Mouse (Mus musculus) frontal cortex, postnatal 10 days (tissue): Measurements from ENCODE around the gene Higd1c.
"Not testable (repeated sequence)": the region's sequence is repeated elsewhere in the genome, so short reads cannot be mapped to it uniquely, and the experiment has no call there.

Experiments used
- DNase-seq, 2 experiments: peaks; one replicate each; pipeline ENCODE4 v3.0.0; 2022; ENCODE audit warnings: low spot score in 2 of 2, mixed read lengths in 1 of 2

Higd1c gene

DNA sequence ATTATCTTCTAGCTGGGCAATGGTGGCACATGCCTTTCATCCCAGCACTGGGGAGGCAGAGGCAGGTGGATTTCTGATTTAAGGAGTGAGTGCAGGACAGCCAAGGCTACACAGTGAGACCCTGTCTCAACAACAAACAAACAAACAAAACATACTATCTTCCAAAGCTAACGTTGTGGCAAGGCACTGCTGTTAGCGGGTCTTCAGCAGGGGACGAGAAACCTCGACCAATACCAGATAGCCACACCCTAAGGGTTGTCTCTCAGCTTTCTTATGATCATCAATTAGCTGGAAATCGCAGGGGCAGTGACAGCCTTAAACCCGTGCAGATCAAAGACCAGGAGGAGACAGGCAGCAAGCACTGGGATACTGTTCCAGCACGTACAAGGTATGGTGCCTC is at the start of gene Higd1c:
Gene Higd1c (plus strand): TSS at position 301 of the 400 bp plus-strand sequence.
- no peak for DNase-seq

DNA sequence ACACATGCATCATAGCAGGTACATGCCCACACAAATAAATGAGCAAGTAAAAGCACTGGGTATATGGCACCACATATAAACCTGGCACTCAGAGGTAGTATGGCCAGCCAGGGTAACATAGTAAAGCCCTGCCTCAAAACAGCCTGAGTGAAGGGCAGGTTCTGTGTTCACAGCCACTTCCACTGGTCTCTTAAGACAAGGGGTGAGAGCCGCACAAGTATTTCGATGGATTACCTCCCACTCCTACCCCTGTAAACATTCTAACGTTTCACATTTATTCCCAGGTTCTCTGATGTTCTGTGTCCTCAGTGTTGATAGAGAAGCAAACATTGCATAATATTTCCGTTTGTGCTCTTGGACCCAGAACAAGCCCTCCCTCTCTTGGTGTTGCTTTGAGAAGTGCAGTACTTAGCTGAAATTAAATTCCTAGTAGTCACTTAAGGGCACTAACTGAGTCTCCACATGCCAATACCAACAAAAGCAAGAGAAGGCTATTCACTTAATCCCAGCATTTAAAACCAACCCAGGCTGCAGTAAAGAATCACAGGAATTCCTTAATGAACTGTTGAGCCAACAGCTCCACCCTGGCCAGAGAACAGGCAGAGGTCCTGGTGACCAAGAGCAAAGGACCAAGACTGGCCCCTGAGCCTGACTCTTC is 46.2 kb upstream of the Higd1c start:
- not testable (repeated sequence) for DNase-seq

- no peak for DNase-seq
Observed at GRCm38 (mm10) chr15:100319884-100320283, 44.5 kb upstream of the Higd1c start.

- DNase-seq: no peak
Observed at GRCm38 (mm10) chr15:100320295-100320905, 43.9 kb upstream of the Higd1c start.

DNA sequence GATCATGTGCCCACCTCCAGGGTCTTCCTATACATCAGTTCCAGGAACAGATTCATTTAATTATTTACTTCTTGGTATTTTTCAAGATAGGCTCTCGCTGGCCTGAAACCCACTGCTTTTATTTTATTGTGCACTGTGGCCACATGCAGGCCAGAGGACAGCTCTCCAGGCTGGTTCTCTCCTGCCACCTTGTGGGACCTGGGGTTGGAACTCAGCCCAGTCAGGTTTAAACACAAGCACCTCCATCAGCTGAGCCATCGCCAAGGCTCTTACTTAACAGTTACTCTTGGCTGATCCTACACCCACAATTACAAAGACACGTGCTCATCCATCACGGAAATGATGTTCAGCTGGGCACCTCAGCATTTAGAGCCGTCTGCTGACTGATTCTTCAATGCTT is 43.2 kb upstream of the Higd1c start:
- DNase-seq: no peak

DNA sequence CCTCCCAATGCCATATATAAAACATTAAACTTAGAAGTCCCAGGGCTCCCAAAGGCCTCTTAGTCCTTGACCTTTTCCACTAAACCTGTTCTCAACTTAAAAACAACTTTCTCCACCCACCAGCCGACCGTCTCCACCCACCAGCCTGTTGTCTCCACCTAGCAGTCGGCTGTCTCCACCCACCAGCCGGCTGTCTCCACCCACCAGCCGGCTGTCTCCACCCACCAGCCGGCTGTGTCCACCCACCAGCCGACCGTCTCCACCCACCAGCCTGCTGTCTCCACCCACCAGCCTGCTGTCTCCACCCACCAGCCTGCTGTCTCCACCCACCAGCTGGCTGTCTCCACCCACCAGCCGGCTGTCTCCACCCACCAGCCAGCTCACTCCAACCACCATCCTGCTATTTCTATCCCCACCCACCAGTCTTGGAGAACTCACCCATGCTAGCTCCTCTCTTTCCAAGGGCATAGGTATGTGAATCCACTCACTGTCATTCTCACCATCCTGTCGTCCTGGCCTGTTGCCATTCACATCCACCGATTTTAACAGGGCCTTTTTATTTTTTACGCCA is 40.2 kb upstream of the Higd1c start:
- DNase-seq: peak in 1 of 2 experiments; percentile 24

DNA sequence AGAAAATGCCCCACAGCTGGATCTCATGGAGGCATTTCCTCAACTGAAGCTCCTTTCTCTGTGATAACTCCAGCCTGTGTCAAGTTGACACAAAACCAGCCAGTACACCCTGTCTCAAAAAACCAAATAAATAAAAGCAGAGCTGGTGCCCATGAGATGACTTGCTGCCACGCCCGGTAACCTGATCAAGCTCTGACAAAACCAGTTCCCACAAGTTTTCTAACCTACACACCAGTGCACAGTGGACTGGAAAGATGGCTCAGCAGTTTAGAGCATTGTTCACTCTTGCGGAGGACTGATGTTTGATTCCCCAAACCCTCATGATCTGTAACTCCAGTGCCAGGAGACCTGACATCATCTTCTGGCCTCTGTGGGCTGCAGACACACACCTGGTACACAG is 39.1 kb upstream of the Higd1c start:
- DNase-seq: no peak

DNA sequence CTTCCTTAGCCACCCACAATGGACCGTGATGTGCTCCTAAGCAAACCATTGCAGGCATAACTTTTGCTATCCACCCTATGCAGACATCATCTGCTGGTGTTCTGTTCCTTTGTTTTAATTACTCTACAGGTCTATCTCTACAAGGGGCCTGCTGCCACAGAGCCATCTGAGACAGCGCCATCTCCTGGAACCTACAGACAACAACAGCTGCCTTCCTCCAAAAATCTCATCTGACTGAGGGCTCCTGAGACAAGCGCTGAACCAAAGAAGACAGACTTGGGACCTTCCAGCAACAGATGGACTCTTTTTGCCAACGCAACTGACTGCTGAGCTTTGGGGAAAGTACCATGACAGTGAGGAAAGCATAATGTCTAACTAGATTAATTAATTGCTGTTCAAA is 36.3 kb upstream of the Higd1c start:
- not testable (repeated sequence) for DNase-seq

GRCm38 (mm10) chr15:100329336-100329735 is 35.0 kb upstream of the Higd1c start:
- DNase-seq: not testable (repeated sequence)

GRCm38 (mm10) chr15:100330739-100331138 is 33.6 kb upstream of the Higd1c start:
- no peak for DNase-seq

- not testable (repeated sequence) for DNase-seq
Observed at GRCm38 (mm10) chr15:100332077-100332961, 32.0 kb upstream of the Higd1c start.

DNA sequence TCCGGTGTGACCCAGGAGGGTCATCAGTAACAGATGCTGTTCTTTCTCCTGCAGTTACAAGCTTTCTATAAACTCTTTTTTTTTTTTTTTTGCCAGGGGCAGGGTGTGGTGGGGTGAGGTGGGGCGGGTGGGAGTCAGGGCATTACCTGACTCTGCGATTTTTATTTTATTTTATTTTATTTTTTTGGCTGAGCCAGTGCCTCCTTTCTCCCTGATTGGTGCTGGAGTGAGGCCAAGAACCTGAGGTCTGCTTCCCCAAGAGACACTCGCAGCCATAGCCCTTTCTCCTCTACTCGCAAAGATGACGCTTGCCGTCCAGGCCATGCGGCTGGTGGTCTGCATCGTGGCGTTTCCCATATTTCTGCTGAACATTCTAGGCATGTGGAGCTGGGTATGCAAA is 29.7 kb upstream of the Higd1c start, which contains the start of gene Mettl7a3:
Gene Mettl7a3 (plus strand): TSS at position 301 of the 400 bp plus-strand sequence.
- no peak for DNase-seq

DNA sequence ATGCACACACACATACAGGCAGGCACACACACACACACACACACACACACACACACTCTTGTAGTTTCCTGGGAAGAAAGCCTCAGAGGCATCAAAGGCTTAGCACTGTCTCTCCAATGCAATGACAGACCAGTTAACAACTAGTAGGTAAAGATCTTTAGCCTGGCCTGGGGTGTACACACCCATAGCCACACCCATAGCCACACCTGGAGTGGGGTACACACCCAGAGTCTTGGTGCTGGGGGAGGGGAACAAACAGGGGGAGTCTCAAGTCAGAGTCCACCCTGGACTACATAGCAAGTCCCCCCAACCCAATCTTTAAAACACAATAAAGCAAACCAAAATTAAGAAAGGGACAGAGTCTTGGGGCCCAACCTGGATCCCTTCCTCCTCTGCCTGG is 27.0 kb upstream of the Higd1c start:
- not testable (repeated sequence) for DNase-seq

DNA sequence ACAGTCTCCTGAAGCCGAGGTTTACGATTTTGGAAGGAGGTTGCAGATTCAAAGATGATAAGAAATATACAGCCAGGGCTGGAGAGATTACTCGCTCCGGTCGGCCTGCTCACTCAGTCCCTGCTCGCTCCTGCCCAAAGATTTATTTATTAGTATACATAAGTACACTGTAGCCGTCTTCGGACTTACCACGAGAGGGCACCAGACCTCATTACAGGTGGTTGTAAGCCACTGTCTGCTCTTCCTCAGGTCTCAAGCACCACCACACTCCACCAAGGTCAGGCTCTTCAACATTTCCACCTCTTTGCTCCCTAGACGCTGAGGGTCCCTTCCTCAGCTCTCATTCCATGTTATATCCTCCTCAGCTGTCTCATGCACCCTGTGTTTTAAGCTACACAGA is 26.5 kb upstream of the Higd1c start:
- peak in 1 of 2 experiments; percentile 21 for DNase-seq

GRCm38 (mm10) chr15:100341314-100341980 is 22.9 kb upstream of the Higd1c start:
- not testable (repeated sequence) for DNase-seq

- no peak for DNase-seq
Observed at GRCm38 (mm10) chr15:100345484-100345883, 18.9 kb upstream of the Higd1c start.

- DNase-seq: no peak
Observed at GRCm38 (mm10) chr15:100346761-100347160, 17.6 kb upstream of the Higd1c start.

DNA sequence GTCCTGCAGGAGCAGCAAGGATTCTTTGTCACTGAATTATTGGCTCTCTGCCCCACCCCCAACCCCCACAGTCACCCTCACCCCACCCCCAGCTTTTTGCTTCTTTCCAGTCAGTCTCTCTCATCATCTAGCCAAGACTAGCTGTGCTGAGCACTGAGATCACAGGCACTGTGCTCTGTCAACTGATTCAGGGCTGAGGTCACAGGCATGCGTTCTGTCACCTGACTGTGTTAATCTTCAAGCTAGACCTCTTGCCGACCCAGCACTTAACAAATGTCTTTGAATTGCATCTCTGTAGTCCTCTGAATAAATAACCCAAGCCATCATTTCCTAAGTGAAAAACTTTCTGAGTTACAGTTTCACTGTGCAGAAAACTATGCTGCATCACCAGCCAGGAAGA is 14.8 kb upstream of the Higd1c start:
- no peak for DNase-seq

GRCm38 (mm10) chr15:100351501-100352060 is 12.8 kb upstream of the Higd1c start:
- no peak for DNase-seq

- no peak for DNase-seq
Observed at GRCm38 (mm10) chr15:100352711-100353250, 11.6 kb upstream of the Higd1c start, which contains the start of the genes Methig1 and Mettl7a2. Gene Methig1 (plus strand): TSS chr15:100353149. Gene Mettl7a2 (plus strand): TSS chr15:100353200.

DNA sequence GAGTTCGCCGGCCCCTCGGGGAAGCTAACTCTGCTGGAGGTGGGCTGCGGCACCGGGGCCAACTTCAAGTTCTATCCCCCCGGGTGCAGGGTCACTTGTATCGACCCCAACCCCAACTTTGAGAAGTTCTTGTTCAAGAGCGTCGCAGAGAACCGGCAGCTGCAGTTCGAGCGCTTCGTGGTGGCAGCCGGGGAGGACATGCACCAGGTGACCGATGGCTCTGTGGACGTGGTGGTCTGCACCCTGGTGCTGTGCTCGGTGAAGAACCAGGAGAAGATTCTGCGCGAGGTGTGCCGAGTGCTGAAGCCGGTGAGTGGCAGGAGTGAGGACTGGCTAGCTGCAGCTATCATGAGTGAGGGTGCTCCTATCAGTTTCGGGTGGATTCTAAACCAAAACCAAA is 10.9 kb upstream of the Higd1c start:
- not testable (repeated sequence) for DNase-seq
